Mouse (Mus musculus) layer of hippocampus, adult 11-12 months (tissue): ENCODE data around the gene Ccdc51.

ENCODE experiments used
- DNase-seq: peaks from one replicate; pipeline ENCODE4 v3.0.0; 2022; ENCODE audit warnings: low spot score

The Ccdc51 gene

GRCm38 (mm10) chr9:109097291-109097690 lies 15.0 kb downstream of the Ccdc51 start:
- DNase-seq: no peak

- peak; percentile 82 for DNase-seq
Measured at GRCm38 (mm10) chr9:109097831-109098230, 15.5 kb downstream of the Ccdc51 start.

GRCm38 (mm10) chr9:109098366-109098765 lies 16.1 kb downstream of the Ccdc51 start:
- DNase-seq: no peak

GRCm38 (mm10) chr9:109098969-109099368 lies 16.7 kb downstream of the Ccdc51 start:
- peak; percentile 51 for DNase-seq

GRCm38 (mm10) chr9:109100307-109100928 lies 18.1 kb downstream of the Ccdc51 start:
- DNase-seq: no peak

- no peak for DNase-seq
Measured at GRCm38 (mm10) chr9:109101933-109102445, 19.7 kb downstream of the Ccdc51 start.

- DNase-seq: no peak
Measured at GRCm38 (mm10) chr9:109102541-109102940, 20.2 kb downstream of the Ccdc51 start.

GRCm38 (mm10) chr9:109103250-109103649 lies 21.0 kb downstream of the Ccdc51 start:
- no peak for DNase-seq

GRCm38 (mm10) chr9:109104083-109104482 lies 21.8 kb downstream of the Ccdc51 start:
- no peak for DNase-seq

GRCm38 (mm10) chr9:109105011-109105410 lies 22.7 kb downstream of the Ccdc51 start:
- DNase-seq: peak; percentile 41

- DNase-seq: no peak
Measured at GRCm38 (mm10) chr9:109105648-109106047, 23.4 kb downstream of the Ccdc51 start.

- DNase-seq: no peak
Measured at GRCm38 (mm10) chr9:109107341-109107740, 25.0 kb downstream of the Ccdc51 start.

GRCm38 (mm10) chr9:109110240-109110639 lies 27.9 kb downstream of the Ccdc51 start:
- DNase-seq: no peak

- no peak for DNase-seq
Measured at GRCm38 (mm10) chr9:109111101-109111500, 28.8 kb downstream of the Ccdc51 start.

GRCm38 (mm10) chr9:109111591-109111990 lies 29.3 kb downstream of the Ccdc51 start:
- no peak for DNase-seq

GRCm38 (mm10) chr9:109113331-109113730 lies 31.0 kb downstream of the Ccdc51 start:
- no peak for DNase-seq

- DNase-seq: no peak
Measured at GRCm38 (mm10) chr9:109114276-109114675, 32.0 kb downstream of the Ccdc51 start.

- DNase-seq: no peak
Measured at GRCm38 (mm10) chr9:109114871-109115270, 32.6 kb downstream of the Ccdc51 start.

- DNase-seq: no peak
Measured at GRCm38 (mm10) chr9:109116205-109116604, 33.9 kb downstream of the Ccdc51 start.

GRCm38 (mm10) chr9:109118106-109118505 lies 35.8 kb downstream of the Ccdc51 start:
- no peak for DNase-seq

- DNase-seq: no peak
Measured at GRCm38 (mm10) chr9:109119571-109119970, 37.3 kb downstream of the Ccdc51 start.

GRCm38 (mm10) chr9:109120956-109121355 lies 38.7 kb downstream of the Ccdc51 start:
- no peak for DNase-seq

- peak; percentile 37 for DNase-seq
Measured at GRCm38 (mm10) chr9:109122553-109123085, 40.3 kb downstream of the Ccdc51 start.

GRCm38 (mm10) chr9:109123266-109123665 lies 41.0 kb downstream of the Ccdc51 start:
- DNase-seq: no peak
